Mouse (Mus musculus) CD4-positive, CD25-positive, alpha-beta regulatory T cell, adult 4 months (primary cell): ENCODE data around the gene Cplx2. TPM values are rescaled to one million over a fixed set of nuclear protein-coding genes. Genes with fewer than 3 reads are reported as not detected.

Experiments
- ATAC-seq: one replicate; pipeline ENCODE4 v1.8.0; 2017
- polyA plus RNA-seq, 2 experiments: library from polyadenylated mRNA; unstranded; fragments of 100-300 nt; shearing (Covaris generic); gene quantifications; one replicate each; pipeline ENCODE4 v1.2.1; 2017

The Cplx2 gene
- polyA plus RNA-seq, 2 experiments from 2014 or later, result not detected

DNA sequence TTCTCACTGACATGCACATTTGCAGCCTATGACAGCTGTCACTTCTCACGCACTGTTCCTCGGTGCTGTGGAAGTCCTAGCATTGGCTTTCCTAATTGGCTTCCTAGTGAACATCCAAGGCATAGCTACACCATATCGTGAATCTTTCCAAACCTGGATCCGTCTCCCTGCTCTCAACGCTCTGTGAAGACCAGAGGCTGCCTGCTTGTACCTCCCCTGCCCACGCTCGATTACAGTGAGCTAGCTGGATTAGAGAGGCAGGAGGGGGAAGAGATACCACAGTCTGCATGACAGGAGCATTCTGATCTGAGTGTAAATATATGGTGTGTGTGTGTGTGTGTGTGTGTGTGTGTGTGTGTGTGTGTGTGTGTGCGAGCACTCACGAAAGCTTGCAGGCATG is 3.0 kb upstream of the Cplx2 start:
- ATAC-seq, result no peak

DNA sequence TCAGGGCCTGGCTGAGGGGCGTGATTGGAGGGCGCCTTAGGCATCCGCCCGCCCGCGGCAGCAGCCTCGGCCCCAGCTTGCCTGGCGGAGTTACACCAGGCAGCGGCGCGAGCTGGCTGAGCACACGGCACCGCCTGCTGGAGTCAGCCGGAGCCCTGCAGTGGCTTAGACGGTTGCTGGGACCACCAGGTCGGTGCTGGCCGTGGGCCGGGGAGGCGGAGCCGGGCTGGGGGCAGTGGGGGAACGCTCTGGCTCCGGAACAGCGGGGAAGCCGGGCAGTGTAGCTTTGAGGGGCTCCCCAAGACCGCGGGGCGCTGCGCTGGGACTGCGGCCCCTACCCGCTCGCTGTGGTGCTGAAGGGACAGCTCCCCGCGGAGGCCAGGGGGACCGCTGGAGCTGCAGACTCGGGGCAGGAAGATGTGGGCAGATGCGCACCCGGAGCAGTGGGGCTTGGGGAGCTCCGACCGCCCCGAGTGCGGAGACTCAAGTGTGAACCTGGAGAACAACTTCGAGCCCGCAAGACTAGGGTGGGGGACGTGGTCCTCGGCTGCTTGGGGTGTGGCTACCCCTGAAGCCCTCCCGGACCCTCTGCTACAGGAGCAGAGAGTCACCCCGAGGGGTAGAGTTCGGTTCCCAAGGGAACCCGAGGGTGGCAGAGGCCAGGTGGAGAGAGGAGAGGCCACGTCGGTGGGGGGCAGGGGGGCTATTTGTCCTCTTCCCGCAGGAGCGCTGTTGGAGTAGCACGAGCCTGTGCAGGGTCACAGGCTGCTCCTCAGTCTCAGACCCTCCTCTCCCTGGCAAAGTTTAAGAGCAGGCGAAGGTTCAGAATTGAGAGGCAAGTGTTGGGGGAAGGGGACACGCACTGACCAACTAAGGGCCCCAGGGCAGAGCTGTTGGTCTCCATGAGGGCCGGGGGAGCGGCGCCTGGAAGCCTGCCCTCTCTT is 510 bp downstream of the Cplx2 start:
- ATAC-seq, result no peak

DNA sequence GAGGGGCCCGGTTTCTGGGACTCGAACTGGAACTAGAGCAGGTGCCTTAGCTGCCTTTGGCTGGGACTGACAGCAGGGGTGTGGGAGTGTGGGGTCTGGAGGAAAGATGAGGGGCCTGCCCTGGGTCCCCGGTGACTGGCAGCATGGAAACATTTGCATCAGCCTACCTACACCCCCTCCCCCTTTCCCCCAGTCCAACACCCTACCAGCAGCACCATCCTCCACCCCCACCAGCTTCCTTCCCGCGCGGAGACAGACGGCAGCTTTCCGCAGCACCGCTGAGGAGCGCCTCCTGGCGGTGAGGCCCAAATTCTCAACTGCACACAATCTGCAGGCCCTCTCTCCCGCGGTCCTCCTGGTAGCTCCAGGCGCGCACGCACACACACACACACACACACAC is 1.5 kb downstream of the Cplx2 start:
- ATAC-seq, result no peak

DNA sequence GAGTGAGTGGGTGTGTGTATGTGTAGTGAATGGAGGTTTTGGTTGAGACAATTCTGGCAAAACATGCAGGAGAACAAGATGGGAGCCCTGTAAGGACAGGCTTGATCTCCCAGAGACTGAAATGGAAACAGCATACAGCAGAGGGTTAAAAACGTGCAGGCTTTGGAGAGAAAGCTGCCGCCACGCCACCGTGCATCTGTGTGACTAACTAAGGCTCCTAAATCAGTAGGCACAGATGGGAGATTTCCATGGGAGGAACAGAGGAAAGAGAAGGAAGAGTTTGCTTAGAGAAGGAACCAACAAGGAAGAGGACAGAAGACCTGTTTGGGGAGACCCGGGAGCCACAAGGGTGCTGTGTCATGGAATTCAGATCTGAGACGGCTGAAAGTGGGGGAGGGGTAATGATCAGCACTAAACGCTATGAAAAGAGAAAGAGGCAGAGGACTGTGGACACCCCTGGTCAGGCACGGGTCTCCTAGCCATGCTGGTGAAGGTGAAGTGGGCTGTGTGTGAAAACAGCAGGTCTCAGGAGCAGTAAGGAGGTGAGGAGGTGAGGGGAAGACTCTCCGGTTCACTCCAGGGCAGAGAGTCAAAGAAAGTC is 3.1 kb downstream of the Cplx2 start:
- ATAC-seq, result no peak

DNA sequence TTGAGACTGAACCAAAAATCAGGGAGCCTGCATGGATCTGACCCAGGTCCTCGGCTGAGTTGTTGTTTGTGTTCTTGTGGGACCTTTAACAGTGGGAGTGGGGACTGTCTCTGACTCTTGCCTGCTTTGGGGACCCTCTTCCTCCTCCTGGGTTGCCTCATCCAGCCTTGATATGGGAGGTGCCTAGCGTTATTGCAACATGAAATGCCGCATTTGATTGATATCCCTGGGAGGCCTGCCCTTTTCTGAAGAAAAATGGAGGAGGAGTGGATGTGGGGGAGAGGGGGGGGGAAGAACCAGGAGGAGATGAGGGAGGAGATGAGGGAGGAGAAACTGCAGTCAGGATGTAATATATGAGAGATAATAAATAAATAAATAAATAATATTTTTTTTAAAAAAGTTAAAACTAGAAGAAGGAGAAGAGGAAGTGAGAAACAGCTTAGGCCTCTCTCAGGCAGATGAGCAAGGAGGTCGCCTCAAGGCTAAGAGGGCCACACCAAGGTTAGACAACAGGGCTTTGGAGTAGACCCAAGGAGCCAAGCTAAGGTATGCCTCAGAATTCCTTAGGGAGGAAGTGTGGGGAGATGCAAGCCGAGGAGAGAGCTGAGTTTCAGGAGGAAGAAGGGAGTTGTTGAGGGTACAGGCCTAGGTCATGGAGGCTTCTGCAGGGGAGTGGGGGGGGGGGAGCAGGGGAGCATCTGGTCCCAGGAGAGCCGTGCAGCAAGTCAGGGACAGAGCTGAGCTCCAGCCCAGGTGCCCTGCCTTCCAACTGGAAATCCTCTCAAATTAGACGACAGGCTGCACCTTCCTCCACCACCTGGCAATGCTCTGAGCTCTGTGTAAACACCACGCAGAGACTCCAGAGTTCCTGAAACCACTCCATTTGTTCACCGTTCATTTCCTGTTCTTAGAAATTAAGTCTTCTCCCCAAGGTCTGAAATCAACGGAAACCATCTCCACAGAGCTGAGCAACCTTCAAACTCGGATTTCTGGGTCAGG is 4.6 kb downstream of the Cplx2 start:
- ATAC-seq, result no peak

DNA sequence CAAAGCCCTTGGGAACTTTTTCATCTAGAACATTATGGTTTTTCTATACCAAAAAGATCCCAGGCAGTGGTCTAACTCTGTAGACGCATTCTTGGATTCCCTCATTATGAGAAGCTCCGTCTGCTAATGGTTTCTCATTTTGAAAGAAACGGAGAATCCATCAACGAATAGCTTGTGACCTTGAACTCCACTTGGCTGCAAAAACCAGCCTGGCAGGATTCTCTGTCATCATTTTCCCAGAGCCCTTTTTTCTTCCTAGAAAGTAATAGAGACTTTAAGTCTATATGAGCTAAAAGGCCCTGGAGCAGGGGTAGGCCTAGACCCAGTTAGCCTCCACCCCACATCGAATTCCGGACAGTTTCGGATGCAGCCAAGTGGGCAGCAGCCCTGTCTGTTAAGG is 5.6 kb downstream of the Cplx2 start:
- ATAC-seq, result no peak

DNA sequence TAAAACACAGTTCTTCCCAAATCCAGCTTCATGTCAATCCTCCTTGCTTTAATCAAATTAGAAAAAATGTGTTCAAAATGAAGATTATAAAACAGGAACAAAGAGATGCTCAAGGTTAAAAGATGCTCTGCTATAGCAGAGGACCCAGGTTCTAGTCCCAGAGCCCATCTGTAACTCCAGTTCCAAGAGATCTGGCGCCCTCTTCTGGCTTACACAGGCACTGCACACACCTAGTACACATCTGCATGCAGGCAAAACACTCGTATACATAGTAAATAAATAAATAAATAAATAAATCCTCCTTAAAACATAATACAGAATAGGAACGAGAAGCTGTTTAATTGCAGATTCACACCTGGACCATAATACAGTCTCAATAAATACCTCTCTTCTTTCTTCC is 6.9 kb downstream of the Cplx2 start:
- no peak for ATAC-seq

DNA sequence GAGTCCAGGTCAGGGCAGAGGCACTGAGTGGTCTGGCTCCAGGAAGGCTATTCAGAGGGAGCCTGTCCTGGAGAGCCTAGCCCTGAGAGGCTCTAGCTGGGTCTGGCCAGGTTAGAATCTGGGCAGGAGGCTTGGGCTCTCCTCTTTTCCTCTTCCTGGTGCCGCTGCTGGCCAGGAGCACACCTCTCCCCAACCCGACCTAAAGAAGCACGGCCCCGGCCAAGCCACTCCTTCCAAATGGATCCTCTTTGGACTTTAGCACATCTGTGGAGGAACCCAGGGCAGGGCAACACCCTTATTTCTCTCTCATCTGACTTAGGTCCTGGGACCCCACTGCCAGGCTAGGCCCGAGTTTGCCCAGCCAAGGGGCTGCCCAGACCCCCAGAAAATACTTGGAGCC is 9.3 kb downstream of the Cplx2 start:
- ATAC-seq, result no peak

DNA sequence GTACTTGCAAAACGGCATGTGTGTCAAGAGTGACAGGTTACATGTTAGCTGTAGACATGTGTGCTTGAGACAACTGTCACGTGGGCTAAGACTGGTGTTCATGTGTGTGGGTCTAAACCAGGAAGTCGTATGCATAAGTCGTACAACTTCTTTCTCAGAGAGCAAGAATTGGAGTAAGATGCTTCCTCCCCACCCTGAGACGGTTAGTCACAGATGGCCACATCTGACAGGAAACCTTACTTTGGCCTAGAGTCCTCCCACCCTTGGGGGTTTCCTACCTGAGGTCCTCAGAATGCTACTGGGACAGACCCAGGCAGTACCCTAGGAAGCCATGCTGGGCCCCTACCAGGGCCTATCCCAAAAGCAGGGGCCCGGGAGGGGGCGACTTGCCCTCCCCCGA is 10.2 kb downstream of the Cplx2 start:
- ATAC-seq, result no peak

DNA sequence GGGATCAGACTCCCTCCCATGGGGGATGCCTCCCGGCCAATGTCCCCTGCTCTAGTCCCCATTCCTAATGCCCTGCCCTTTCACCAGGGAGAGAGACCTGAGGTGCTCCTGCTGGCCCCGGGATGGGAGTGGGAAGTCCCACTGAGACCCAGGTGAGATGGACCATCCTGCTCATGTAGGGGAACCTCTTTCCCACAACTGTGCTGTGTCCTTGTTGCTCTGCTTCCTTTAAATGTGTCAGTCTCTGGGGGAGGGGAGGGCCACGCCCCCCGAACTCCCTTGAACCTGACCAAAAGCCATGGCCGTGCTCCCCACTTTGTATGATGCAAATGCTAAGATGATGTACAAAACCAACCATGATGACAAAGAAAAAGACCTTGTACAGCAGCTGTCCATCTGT is 12.4 kb downstream of the Cplx2 start:
- ATAC-seq, result no peak

DNA sequence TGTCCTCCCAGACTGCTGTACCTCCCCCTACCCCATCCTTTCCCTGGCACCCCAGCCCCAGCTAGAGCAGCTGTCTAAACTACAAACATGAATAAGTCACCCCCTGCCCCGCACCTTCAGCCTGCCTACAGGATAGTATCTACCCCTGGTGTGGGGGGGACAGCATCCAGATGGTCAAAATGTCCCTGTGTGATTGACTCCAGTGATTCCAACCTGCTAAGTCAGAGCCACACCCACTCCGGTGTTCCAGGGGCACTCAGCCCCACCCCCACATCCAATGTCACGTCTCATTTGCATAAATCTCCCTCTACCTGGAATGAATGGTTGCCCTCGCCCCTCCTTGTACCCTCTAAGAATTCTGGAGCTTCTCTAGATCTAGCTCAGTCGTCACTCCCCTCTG is 13.4 kb downstream of the Cplx2 start:
- no peak for ATAC-seq

DNA sequence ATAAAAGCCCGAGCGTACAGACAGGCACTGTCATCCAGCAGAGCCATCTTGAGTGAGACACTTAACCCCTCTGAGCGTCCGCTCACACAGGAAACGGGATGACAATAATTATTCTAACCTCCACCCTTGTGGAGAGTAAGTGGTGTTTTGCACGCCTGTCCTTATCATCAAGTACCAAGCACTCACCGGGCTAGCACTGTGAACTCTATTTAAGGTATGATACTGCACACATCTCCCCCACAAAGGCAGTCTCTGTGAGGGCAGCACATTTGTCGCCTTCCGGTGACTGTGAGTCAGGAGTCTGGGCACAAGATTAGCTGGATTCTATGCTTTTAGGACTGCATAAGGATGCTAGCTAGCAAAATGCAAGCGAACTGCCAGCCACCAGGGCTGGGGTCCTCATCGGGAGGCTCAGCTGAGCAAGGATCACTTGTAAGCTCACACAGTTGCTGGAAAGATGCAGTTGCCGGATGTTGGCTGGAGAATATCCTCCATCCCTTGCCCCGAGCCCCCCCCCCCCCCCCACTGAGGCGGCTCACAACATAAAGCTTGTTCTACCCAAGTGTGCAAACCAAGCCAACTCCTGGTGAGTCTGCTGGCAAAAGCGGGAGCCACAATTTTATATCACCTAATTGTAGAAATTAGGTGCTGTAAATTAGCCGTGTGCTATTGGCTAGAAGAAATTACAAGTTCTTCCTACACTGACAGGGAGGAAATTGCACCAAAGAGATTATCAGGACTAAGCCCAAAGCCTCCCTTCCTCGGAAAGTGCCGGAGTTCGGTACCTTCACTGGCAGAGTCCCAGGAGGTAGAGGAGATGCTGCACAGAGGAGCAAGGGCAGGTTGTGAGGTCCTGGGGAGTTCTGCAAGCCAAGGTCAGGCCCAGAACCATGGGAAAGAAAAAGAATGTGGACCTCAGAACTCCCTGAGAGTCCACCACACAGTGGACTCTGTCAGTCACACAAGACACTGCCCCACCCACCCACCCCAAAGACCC is 14.2 kb downstream of the Cplx2 start:
- no peak for ATAC-seq

DNA sequence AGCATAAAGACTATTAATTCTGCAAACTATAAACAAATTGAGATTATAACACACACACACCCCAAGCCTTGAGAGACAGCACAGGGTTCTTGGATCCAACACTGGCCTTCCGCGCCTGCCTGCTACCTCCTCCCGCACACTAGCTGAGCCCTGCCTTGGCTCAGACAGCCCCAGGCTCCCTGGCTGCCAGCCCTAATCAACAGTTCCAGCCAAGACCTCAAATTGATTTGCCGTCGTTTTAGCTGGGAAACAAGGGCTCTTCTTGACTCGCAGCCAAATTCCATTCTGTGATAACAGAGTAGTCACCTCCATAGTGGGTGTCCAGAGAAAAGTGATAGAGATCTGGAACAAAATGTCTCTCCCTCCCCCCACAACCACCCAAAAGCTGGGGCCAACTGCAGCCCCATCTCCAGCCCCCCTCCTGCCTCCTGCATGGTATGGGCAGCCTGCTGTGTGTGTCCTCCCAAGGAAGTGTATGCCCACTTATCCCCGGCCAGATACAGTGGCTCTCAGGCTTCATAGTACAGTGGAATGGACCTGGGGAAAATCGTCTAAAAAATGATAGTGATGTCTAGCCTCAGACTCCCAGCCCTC is 18.9 kb downstream of the Cplx2 start:
- ATAC-seq, result no peak

DNA sequence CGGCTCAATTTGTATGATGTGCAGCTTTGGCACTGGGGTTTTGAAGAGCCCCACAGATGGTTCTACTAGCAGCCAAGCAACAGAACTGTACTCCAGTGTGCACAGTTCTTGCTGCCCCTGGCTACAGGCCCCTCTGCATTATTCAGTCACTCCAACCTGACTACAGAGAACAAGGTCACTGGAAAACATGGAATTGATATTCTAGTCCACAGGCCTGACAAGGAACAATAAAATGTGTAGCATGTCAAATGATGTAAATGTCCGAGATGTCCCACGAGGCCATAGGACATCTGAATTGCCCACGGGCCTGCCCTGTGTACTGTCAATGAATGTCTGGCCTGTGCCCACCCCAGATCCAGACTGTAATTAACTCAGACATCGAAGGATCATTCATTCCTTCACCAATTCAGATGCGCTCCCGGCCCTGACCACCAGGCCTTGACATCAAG is 19.4 kb downstream of the Cplx2 start:
- no peak for ATAC-seq

DNA sequence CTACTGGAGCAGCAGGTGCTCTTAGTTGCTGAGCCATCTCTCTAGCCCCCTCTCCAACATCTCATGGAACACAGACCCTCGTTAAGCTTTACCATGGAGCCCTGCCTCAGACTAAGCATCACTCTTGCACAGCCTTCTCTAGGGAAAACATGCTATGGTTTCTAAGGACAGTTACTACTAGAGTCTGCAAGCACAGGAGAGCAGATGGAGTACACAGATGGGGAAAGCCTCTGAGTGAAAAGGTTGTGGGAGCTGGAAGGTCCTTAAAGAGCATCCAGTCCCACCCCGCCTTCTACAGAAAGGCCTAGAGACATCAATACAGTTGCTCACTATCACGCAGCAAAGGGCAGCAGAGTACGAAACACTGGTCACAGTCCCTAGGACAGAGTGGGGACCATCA is 20.2 kb downstream of the Cplx2 start:
- no peak for ATAC-seq

DNA sequence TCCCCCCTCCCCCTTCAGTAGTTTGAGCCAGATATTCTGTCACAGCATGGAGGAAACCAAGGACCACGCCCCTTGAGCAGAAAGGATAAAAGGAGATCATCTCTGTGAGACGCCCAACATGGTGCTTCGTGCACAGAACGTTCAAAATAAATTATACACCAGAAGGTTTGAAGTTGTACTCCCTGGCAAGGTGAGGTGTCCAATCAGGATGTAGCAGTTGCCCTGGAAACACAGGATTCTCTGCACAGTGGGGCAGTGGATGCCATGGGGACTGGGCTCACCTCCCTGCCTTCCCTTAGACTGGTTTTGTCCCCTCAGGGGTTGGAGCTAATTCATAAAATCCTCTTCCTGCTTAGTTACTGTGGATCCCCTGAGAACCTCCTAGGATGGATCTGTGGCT is 25.9 kb downstream of the Cplx2 start:
- ATAC-seq, result no peak

DNA sequence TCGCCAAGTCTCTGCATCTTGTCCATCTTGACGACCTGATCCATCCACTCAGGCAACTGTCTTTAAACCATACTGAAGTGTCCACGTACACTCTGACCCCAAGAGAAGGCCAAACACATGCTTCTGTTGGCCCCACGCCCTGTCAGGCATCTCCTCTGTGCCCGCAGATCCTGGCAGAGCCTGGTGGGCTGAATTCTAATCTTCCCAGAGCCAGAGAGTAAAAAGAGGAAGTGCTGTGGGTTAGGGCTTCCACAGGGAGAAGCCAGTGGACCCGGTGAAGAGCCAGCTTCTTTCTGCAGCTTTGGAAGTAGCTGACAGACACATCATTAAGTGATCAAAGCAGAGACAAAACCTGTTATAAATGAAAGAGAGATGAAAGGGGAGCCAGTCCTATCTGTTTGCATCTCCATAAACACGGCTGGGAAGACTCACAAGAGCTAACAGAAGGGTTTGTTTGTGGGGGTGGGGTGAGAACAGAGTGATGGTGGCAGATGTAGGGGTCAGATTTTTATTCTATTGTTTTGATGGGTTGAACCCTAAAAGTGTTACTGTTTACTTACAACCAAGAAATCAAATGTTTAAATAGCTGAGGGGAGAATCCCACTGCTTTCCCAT is 29.5 kb downstream of the Cplx2 start:
- no peak for ATAC-seq

DNA sequence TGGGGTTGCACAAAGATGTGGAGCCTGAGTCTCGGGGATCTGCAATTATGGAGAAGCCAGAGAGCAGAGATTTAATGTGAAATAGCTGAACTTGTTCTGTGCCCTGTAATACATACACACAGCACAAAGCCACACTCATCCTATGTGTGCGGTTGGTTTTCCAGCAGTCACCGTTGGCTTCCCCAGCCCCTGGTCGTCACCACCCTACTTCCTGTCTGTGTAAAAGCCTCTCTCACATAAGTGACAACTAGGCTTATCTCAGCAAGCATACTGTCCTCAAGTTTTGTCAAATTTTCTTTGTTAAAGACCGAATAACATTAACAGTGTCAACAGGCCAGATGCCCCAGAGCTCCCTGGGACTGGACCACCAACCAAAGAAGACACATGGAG is 30.0 kb downstream of the Cplx2 start:
- no peak for ATAC-seq

DNA sequence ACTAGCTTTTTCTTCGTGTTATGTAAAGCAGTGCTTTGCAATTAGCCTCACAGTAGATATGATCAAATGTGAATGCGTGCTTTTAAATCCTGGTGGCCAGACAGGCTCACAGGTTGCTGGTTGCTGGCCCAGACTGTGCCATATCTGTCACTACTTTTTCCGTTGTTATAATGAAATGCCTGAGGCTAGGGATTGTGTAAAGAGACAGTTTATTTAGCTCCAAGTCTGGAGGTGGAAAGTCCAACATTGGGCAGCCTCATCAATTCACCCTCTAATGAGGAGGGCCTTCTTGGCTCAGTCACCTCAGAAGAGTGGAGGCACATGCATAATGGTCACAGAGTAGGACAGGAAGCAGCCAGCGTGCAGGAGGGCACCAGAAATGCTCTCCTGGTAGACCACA is 31.2 kb downstream of the Cplx2 start:
- ATAC-seq, result no peak

DNA sequence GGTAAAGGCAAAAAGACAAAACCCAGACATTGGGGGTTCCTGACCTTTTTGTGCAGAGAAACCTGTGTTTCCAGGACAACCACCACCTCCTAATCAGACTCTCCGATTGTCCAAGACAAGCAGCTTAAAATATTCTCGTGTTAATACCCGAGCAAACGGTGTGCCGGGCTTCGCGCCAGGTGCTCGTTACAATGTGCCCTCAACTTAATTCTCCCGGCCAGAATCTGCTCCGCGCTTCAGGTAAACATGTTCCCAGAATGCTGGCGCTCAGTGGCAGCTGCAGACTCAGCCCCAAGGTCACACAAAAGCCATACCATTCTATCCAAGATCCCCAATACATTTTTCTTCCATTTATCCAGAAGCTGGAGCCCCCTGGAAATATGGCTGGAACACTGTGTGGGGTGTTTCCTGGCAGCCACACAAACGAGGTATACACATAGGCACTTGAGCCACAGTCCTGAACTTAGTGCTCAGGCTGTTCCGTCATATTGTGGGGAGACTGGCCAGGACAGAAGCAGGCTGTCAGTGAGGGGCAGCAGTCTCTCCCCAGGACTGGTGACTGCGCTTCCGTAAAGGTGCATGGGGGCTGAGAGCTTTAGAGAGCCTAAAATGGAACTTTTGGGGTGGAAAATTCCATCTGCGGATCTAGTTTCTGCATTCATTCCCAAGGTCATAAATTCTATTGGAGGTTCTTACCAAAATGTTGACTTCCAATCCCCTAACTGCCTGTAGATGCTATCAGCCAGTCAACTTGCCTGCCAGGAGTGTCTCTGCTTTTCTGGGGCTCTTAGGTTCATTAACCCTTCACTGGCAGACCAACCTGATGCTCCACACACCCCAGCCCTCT is 32.3 kb downstream of the Cplx2 start:
- ATAC-seq, result no peak
